Mouse (Mus musculus) frontal cortex, postnatal 14 days (tissue): ENCODE results near the gene Tpd52l2.

Experiments
- DNase-seq, 2 experiments: peaks; one replicate each; pipeline ENCODE4 v3.0.0; 2022; ENCODE audit warnings: low spot score in 2 of 2

Gene Tpd52l2

DNA sequence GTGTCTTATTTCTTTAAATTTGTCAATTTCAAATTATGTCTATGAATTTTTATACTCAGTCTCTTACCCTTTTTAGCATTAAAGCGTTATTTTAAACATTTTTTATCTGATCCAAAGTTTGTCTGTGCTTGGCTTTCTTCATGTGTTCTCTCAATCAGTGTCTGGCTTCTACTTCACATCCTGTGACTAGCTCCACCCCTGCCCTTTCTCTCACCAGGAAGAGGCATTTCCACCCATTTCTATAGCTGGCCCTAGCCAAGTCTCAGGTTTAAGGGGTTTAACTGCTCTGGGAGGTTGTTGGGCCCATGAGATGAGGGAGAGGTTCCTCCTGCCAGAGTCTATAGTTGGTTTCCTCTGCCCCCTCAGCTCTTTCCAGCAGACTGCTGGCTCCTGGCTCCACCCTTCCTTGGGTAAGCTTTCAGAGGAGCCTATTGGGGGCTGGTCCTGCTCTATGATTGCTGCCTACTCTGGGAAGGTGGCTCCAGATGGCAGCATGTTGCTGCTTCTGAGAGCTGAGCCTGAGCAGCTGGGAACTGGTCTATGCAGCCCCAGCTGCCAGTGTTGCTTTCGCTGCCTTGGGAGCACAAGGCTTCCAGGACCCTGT is 40.6 kb downstream of the Tpd52l2 start:
- DNase-seq: peak; percentile 33 to 65

DNA sequence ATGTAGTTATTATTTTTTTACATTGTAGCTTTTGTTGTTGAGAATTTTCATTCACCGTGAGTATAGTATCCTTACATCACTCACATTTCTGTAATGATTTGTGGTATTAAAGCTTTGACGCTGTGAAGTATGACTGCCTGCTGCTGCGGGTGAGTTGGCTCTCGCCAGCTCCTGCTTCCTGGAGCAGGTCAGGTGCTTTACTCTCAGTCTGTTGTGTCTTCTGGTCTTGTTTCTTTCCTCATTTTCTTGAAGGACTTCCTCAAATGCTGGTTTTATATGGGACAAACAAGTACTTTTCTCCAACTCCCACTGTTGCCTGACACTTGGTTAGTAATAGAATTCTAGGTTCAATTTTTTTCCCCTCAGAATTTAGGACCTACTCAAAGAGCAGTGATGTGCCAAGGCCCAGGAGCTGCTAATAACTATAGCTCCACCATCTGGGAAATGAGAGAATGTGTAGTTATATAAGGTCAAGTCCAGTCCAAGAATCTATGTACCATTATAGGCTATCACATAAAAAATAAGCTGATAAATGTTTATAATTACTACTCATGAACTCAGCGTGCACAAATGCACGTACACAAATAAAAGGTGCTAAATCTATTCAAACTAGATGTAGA is 44.9 kb downstream of the Tpd52l2 start:
- no peak for DNase-seq

DNA sequence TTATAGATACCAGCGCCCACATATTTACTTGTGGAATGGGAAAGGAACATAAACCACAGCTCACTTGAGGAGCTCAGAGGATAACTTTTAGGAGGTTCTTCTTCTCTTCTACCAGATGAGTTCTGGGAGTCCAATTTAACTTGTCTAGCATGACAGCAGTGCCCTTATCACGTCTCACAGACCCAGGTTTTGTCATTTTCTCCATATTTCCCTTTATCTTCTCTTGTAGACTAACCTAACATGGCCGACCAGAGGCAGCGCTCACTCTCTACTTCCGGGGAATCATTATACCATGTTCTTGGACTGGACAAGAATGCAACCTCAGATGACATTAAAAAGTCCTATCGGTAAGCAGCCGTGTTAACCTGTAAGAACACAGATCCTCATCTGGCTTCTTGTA is 49.2 kb downstream of the Tpd52l2 start:
- DNase-seq: no peak

DNA sequence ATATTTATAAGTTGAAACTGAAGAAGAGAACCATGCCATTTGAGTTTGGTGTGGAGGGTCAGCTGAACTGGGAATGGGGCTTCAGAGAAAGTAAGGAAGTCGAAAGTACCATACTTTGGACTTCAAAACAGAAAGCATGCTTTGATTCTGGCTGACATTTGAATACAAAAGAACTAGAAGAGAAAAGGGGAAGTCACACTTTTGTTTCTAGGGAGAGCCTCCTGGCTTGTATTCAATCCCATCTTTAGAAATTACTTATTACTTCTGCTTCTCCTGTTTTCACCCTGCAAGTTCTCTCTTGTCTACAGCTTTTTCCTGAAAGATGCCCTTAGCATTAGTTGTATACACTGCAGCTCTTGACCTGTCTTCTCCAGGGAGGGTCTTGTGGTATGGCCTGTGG is 51.3 kb downstream of the Tpd52l2 start:
- DNase-seq: no peak

DNA sequence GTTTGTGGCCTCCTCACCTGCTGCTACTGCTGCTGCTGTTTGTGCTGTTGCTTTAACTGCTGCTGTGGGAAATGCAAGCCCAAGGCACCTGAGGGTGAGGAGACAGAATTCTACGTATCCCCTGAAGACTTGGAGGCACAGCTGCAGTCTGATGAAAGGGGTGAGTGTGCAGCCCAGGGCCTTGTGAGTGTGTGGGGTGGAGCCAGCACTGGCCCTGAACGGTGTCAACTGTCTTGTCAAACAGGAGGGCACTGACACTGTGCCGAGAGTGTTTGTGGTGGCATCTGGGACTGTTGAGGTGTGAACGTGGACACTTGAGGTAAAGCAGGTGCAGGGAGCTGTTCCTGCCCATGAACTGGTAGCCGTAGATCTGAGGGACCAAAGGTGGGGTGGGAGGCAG is 51.7 kb downstream of the Tpd52l2 start:
- DNase-seq: no peak

DNA sequence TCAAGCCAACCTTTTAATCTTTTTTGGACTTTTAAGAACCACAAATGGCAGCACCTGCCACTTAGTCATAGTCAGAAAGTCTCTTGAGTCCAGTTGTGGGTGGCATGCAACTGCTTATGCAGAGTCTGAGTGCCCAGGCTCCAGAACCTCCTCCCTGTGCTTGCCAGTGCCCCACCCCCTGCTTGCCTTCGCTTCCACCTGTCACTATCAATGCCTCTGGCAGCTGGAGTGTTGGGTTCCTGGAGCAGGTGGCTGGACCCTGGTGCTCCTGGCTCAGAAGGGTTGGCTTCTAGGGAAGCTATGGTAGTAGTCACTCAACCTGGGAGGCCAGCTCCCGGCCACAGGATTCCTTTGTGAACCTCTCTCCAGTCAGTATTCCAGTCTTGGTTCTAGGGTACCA is 53.3 kb downstream of the Tpd52l2 start:
- DNase-seq: no peak

DNA sequence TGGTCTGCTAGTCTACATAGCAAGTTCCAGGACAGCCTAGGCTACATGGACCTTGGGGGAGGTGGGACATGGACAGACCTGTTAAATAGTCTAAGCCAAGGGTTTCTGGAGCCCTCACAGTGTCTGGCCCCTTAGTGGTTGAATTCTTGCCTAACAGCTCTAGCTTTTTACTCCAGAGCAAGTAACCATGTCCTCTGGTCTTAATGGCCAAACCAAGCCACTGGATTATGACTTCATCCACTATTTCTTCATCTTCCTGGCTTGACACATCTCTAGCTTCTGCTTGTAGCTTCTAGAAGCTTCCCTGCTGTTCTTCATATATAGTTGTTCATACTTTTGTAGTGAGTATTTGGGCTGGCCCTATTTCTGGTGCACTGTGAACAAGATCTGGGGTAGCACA is 56.8 kb downstream of the Tpd52l2 start:
- DNase-seq: no peak

DNA sequence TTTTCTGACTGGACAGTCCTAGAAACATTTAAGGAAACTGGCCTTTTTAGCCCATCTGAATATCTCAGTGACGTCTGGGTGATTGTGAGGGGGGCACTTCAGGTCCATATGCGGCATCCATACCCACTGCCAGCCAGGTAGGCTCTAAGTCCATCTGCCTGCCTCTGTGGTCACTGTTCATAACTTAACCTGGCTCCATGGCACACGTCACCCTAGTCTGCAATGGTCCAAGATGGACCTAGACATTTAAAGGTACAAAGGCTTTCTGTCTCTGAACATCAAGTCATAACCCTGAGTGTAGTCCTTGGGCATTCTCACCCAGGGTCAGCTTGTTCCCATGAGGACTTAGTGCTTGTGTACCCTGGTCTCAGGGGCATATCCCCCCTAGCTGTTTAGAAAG is 70.4 kb downstream of the Tpd52l2 start:
- no peak for DNase-seq
